Mouse (Mus musculus) erythroblast, embryonic 14.5 days (primary cell): ENCODE results near the gene Sec61b. TPM values are rescaled to one million over a fixed set of nuclear protein-coding genes. Genes with fewer than 3 reads are reported as not detected.

Experiments used
- H3K27me3 ChIP-seq: 2 replicates; pipeline ENCODE4 v1.6.1; 2012; ENCODE audit warnings: inconsistent platforms; ENCODE audit not compliant: control insufficient read depth
- H3K36me3 ChIP-seq: 2 replicates; pipeline ENCODE4 v1.6.1; 2012; ENCODE audit warnings: mild to moderate bottlenecking, inconsistent platforms; ENCODE audit not compliant: control insufficient read depth
- H3K4me1 ChIP-seq: 2 replicates; pipeline ENCODE4 v1.6.1; 2012; ENCODE audit warnings: inconsistent platforms; ENCODE audit not compliant: control insufficient read depth
- H3K4me3 ChIP-seq: replicated peaks from 2 replicates; pipeline ENCODE3; 2012; ENCODE audit warnings: moderate library complexity, mild to moderate bottlenecking, inconsistent platforms
- H3K9me3 ChIP-seq: 2 replicates; pipeline ENCODE4 v1.6.1; 2012; ENCODE audit warnings: low read length, inconsistent platforms, mixed read lengths; ENCODE audit not compliant: control insufficient read depth
- GATA1 ChIP-seq: IDR thresholded peaks from 2 replicates; pipeline ENCODE4 v1.6.1; 2012; ENCODE audit warnings: low read length, inconsistent platforms, mixed read lengths
- TAL1 ChIP-seq: IDR thresholded peaks from 3 replicates; pipeline ENCODE4 v1.6.1; 2012; ENCODE audit warnings: low read length, inconsistent platforms, mixed read lengths
- polyA plus RNA-seq: library from polyadenylated mRNA; stranded (reverse); fragments of >175 nt; gene quantifications from 2 replicates; pipeline ENCODE4 v1.2.3, GENCODE M21; 2012

Gene Sec61b
- polyA plus RNA-seq, 1 experiment: 16.4 TPM

DNA sequence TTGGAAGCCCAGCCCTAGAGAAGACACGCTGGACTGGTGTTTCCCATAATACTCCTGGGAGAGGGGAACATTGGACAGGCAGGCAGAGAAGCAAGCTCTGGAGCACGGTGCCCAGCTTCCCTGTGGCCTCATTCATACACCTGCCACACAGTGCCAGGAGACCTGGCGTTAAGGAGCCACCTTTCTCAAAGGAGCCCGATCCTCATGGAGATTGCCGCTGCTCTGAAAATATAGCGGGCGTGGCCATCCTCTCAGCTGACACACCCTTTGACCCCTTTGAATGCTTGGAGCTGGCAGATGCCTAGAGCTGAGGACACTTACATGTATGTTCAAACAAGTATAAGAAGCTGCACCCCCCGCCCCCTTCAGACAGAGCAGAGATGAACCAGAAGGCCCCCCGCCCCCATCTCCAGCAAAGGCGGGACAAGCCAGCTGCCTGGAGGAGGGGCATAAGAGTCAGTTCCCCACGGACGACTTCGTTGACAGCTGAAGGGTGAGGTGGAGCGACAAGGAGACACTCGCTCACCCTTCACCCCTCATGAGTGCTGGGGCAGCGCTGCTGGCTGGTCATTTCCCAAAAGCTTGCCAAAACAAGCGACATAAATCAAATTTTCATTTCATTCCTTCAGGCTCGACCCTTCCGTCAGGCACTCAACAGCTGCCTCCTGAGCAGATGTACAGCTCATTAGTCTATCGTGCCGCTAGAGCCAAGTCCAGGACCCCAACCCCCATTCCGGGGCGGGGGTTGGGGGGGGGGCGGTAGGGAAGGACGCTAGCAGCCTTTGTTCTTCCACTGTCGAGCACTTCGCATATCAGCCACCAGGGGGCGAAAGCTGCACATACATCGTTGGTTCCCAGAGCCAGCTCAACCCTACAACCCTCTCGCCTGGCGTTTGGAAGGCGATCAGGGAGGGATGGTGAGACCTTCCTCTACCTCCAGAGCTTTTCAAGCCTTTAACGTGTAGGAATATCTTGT lies 36.8 kb upstream of the Sec61b start:
- Histone ChIP-seq H3K36me3 (no peaks in the 10 kb centered on the region), H3K9me3 (no peaks in the 10 kb centered on the region), H3K4me3 (peak overlapping the region; percentile 50), H3K4me1 (peaks cover 12% of the 10 kb centered on the region), H3K27me3 (peaks cover 7% of the 10 kb centered on the region)
- TF ChIP-seq TAL1 (no peak), GATA1 (no peak)

DNA sequence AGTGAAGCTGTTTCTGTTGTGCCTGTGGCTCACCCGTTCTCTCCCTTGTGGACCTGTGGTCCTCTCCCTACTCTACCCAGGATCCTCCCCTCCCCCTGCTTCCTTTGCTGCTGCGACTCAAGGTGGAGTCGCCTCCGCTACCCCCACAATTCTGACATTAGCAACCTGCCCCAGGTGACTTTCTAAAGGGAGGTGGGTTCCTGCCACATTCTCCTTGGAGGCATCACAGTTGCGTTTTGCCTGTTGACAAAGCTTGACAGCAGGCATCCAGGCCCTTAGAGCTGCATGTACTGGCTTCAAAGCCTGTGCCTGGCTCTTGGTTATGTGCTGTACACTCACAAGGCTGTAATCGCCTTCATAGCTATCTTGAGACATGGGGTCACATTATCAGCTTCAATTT lies 35.5 kb upstream of the Sec61b start:
- Histone ChIP-seq H3K4me3 (no peak overlapping the region), H3K9me3 (no peaks in the 10 kb centered on the region), H3K36me3 (no peaks in the 10 kb centered on the region), H3K27me3 (peaks cover 7% of the 10 kb centered on the region), H3K4me1 (peaks cover 12% of the 10 kb centered on the region)
- TF ChIP-seq GATA1 (no peak), TAL1 (no peak)

DNA sequence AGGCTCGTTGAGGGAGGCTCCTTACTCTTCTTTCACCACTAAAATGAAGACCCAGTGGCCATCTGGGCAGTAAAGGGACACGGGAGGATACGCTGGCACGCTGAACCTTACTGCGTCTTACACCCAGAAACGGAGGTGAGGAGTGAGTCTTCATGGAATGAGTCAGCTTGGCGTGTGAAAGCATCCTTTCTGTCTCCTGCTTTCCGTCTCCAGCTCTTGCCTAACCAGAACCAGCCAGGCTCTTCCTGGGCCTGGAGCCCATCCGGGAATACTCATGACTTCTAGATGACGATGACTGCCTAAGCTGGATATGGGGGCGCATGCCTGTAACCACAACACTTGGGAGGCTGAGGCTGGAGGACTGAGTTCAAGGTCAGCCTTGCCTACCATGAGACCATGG lies 33.5 kb upstream of the Sec61b start:
- no peak overlapping the region for H3K4me3 ChIP-seq
- peaks cover 12% of the 10 kb centered on the region for H3K4me1 ChIP-seq
- TF ChIP-seq TAL1 (no peak), GATA1 (no peak)
- H3K36me3 ChIP-seq: no peaks in the 10 kb centered on the region
- H3K27me3 ChIP-seq: peaks cover 7% of the 10 kb centered on the region
- H3K9me3 ChIP-seq: no peaks in the 10 kb centered on the region

DNA sequence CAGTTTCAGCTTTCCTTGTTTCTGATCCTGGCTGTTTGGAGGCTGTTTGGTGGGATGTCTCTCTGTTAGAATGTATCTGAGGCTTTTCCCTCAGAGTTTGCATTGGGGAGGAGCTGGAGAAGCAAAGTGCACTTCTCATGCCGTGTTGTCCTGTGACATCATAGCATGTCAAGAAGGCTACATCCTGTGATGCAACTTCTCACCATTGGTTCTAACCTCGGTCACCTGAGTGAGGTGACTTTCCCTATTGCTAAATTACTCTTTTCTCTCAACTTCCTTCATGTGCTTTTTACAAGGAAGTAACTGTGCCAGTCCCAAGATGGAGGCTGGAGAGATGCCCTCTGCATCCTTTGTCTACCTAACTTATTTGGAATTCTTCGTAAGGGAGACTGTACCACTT lies 25.9 kb upstream of the Sec61b start:
- H3K4me1 ChIP-seq: no peaks in the 10 kb centered on the region
- no peak overlapping the region for H3K4me3 ChIP-seq
- no peak for TF ChIP-seq TAL1
- no peak for TF ChIP-seq GATA1
- H3K9me3 ChIP-seq: no peaks in the 10 kb centered on the region
- H3K36me3 ChIP-seq: no peaks in the 10 kb centered on the region
- no peaks in the 10 kb centered on the region; the same call in 1 of the 2 replicates for H3K27me3 ChIP-seq

DNA sequence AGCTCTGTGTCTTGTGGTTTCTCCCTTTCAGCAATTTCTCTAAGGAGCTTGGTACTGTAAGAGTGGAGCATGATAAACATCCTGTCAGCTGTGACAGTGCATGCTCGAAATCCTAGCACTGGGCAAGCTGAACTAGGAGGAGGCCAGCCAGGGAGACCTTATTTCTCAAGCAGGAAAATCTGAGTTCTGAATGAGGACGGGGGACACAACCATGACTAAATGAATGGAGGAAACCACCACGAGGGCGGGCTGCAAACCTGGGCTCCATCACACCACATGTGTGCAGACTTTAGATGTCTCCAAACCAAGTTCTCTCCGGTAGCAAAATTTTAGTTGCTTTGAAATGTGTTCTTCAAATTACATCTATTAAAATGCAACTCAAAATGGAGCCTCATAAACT lies 25.3 kb upstream of the Sec61b start:
- no peak for TF ChIP-seq TAL1
- TF ChIP-seq GATA1: no peak
- Histone ChIP-seq H3K27me3 (no peaks in the 10 kb centered on the region; the same call in 1 of the 2 replicates), H3K4me1 (no peaks in the 10 kb centered on the region), H3K36me3 (no peaks in the 10 kb centered on the region), H3K4me3 (no peak overlapping the region), H3K9me3 (no peaks in the 10 kb centered on the region; the same call in 1 of the 2 replicates)

DNA sequence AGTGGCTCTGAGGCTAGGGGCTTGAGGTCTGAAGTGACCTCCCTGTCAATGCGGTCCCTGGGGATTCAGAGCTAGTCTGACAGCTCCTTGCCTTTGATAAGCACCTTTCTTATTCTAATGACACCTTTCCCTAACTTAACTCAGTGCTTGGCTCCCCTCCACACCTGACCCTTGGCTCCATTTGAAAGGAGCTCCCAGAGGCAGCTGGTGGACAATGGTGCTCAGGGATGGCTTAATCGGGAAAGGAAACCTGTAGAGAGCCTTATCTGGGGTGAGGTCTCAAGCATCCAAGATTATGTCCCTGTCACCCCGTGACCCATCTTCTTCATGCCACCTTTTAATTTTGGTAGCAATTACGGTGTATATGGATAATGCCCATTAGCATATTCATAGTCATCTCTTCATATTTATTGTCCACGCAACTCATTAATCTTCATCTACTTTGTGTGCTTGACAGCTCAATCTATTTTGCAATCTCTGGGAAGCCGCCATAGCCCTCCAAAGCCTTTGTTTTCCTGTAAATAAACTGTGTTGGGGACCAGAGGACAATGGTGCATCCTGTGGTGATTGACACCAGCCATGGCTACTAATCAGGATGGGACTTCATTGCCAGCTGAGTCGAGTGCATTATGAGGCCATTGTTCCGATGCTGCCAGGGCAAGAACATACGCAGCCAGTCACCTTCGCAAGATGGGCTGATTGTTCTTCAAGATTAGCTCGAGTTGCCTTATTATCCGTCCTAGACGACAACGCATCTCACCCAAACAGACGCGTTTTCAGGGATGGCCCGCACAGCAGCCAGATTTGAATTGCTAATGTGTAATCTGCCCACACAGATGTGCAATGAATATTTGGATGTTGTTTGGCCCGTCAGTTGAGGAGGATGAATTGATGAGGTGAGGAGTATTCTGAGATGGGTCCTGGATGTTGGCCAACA lies 24.6 kb upstream of the Sec61b start:
- Histone ChIP-seq H3K4me1 (no peaks in the 10 kb centered on the region), H3K9me3 (no peaks in the 10 kb centered on the region; the same call in 1 of the 2 replicates), H3K36me3 (no peaks in the 10 kb centered on the region), H3K27me3 (no peaks in the 10 kb centered on the region; the same call in 1 of the 2 replicates), H3K4me3 (no peak overlapping the region)
- TF ChIP-seq GATA1 (no peak), TAL1 (no peak)

DNA sequence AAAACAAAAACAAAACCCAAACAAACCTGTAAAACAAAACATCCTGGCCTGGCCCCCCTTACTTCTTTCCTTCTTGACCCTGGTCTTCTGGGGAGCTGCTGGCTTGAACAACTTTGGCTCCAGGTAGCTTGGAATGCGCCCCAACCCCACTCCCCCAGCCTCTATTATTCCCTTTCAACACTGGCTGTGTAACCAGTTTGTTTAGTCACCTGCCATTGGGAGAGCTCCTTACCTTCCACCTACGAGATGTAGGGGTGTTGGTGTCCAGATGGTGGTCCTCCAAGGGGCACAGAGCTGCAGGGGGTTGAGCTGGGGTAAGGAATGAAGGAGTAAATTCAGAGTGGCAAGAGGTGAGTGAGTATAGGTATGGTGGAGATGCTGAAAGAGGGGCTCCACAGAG lies 7.3 kb upstream of the Sec61b start:
- Histone ChIP-seq H3K27me3 (no peaks in the 10 kb centered on the region), H3K4me3 (no peak overlapping the region), H3K4me1 (peaks cover under 1% of the 10 kb centered on the region; the same call in 1 of the 2 replicates), H3K36me3 (peaks cover 54% of the 10 kb centered on the region), H3K9me3 (peaks cover 11% of the 10 kb centered on the region)
- TF ChIP-seq GATA1 (no peak), TAL1 (no peak)

DNA sequence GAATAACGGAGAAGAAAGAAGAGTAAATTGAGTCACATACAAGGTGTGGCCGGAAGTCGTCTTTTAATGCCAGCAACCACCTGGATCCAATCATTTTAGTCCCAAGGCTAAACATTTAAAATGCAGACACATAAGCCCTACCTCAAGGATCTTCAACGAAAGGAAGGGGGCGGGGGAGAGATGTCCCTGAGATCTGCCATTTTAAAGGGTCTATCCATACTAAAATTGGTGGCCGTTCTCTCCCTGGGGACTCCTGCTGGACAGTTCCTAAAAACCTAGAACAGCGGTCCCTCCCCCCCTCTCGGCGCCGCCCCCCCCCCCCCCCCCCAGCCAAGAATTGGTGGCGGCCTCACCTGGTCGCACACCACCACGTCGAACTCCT lies 881 bp upstream of the Sec61b start:
- Histone ChIP-seq H3K27me3 (no peaks in the 10 kb centered on the region), H3K4me3 (peak overlapping the region; percentile 79), H3K9me3 (peaks cover 9% of the 10 kb centered on the region), H3K4me1 (peaks cover 31% of the 10 kb centered on the region), H3K36me3 (peaks cover 67% of the 10 kb centered on the region)
- TF ChIP-seq TAL1: no peak
- no peak for TF ChIP-seq GATA1
